Mouse (Mus musculus): ENCODE measurements at regions not wholly inside any gene's neighbourhood (a gene's known extent, or its start where the extent isn't known, plus 50 kb on each side); places are given as distances from the start of the nearest gene placed in this dataset.

DNA sequence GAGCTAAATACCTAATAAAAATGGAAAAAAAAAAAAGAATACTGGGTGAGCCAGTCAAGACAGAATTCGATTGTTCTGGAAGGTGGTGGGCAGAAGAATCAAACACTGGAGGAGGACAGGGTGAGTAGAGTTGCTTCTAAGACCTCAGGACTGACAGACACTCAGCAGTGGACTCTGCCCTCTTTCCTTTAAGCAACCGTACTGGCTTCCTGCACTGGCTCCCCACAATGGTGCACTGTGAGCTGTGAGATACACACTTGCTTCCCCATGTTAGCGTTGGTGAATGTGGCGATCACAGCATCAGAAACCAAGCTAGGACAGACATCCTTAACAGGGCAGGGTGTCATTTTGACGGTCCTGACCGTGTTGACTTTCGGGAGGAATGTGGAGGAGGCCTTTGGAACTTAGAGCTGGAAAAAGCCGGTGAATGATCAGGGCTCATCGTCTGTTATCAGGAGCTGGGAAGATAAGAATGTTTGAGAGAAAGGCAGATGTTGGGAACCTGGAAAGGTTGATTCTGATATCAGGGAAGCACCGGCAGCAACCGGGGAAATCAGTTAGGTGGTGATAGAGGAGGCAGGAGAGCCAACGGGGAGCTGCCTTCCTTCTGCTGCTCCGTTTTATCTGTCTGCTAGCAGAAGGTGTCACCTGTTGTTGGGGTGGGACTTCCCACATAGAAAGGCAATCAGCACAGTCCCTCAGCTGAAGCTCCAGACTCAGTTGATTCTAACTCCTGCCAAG, 254.8 kb downstream of the Ajap1 start:
- DNase-seq (ENCODE audit: low read depth, low spot score) = no peak

- DNase-seq (ENCODE audit: low read depth, low spot score) = no peak
Measured at GRCm38 (mm10) chr4:153224618-153225177, 257.9 kb downstream of the Ajap1 start.

DNA sequence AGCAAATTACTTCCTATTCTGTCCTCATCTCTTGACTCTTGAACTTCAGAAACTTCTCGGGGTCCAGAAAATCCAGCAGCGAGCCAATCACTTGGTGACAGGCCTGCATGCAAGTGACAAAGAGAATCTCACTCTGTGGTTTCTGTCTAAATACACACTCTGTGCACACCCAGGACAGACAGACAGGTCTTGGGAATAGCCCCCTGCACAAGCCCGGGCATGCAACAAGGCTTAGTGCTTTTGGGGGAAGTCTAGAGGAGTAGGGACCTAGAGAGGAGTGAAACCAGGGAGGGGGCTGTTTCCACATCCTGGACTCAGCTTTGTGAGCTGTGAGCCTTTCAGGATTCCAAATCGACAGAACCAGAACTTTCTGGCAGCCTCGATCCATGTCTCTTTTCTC, 259.6 kb downstream of the Ajap1 start:
- DNase-seq (ENCODE audit: low read depth, low spot score) = no peak

DNA sequence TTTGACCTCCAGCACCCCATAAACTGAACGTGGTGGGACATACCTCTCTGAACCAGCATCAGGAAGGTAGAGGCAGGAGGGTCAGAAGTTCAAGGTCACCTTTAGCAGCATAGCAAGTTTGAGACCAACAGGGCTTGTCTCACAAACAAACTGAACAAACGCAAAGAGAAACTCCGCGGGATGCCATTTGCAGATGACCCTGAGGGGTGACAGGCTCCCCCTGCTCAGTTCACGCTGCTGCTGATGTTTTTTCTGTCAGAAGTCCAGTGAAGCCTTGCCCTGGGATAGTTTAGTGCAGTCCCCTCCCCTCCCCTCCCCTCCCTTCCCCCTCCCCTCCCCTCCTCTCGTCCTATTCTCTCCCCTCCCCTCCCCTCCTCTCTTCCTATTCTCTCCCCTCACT, 262.1 kb downstream of the Ajap1 start:
- DNase-seq (ENCODE audit: low read depth, low spot score) = no peak

GRCm38 (mm10) chr4:153220074-153220473, 262.5 kb downstream of the Ajap1 start:
- no peak for DNase-seq (ENCODE audit: low read depth, low spot score)

DNA sequence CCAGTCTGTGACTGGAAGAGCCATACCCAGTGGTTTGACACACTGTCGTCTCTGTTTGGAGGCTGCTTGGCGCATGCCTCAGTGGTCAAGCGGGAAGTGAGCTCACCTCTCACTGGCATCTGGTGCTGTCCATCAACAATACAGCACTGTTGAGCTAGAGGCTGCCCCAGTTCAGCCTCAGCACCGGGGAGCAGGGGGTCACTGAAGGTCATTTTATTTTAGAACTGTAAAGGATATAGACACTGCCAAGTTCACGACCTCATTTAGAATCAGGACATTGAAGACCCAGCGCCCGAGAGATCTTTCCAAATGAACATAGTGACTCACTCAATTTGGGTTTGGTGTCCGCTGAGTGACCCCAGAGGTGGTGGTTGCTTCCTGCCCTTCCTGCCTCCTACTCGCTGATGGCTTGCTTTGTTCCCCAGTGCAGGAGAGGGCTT, 265.1 kb downstream of the Ajap1 start:
- DNase-seq (ENCODE audit: low read depth, low spot score) = no peak

DNA sequence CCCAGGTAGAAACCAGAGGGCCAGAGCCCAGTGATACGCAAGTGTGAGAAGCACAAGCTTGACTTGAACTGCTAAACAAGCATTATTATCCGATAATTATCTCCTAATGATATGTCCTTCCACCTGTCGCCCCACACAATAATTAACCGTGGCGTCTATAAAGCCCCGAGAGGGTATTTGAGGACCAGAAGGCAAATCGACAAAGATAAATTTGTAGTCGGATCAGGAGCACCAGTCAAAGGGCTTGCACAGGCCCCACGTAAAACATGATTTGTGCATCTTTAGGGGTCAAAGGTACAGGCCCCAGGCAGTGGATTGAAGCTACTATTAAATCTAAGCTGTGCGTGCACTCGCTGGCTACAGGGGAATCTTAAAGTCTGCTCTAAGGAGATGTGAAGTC, 270.5 kb downstream of the Ajap1 start:
- no peak for DNase-seq (ENCODE audit: low read depth, low spot score)

- DNase-seq (ENCODE audit: low read depth, low spot score) = no peak
Measured at GRCm38 (mm10) chr4:153208822-153209221, 273.8 kb downstream of the Ajap1 start.

DNA sequence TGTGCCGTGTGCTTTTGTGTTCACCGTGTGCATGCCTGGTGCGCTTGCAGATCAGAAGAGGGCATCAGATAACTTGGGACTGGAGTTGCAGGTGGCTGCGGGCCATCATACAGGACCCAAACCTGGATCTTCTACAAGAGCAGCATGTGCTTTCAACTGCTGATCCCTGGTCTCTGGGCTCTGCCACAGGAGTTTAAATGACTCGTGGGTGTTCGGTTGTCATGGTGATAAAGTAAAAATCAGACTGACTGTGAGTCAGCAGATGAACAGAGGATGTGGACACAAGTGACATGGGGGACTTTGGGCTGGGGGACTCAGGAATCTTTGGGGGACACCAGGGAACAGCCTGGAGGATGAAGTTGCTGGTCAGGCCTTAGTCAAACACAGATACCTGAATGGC, 274.4 kb downstream of the Ajap1 start:
- no peak for DNase-seq (ENCODE audit: low read depth, low spot score)

- no peak for DNase-seq (ENCODE audit: low read depth, low spot score)
Measured at GRCm38 (mm10) chr4:153207578-153208102, 275.0 kb downstream of the Ajap1 start.

DNA sequence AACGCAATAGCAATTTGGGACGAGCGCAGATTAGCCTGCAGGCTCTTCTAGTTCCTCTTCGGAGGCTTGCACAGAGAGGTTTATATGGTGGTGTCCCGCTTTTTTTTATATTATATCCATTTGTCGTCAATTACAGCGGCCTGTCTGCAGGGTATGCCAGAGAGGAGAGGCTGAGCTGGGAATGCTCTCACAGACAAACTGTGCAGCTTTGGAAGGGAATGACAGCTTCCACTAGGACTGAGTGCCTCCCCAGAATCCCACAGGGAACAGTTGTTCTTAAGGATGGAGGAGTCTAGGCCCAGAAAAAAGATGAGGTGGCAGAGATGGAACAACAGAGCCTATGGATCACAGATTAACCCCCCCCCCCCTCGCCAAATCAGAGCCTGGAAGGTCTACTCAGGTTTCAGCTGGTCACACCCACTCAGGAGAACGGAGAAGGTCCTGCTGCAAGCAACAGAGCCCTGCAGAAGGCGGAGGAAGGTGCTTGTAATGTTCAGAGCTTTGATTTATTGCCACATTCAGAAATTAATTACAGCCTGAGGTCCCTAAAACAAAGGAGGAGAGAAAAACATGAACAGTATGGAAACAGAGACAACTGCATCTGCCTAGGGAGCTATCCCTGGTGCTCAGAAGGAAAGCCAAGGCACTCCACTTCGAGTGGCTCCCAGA, 275.7 kb downstream of the Ajap1 start:
- DNase-seq (ENCODE audit: low read depth, low spot score) = no peak

DNA sequence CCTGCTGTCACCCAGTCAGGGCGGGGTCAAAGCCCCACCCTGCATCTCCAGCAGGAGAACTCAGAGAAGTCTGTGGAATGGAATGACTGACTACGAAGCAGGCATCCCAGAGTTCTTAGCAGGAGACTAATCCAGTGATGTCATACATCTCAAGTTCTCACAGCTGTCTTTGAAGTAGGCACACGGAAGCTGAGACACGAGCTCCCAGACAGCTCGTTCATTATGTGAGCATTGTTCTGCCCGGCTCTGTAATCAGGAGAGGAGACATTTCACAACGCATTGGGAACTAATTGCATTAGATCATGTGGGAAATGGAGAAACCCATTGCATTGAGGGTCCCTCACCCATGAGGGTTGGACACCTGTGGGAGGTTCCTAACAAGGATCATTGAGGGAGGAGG, 277.8 kb downstream of the Ajap1 start:
- DNase-seq (ENCODE audit: low read depth, low spot score) = no peak

DNA sequence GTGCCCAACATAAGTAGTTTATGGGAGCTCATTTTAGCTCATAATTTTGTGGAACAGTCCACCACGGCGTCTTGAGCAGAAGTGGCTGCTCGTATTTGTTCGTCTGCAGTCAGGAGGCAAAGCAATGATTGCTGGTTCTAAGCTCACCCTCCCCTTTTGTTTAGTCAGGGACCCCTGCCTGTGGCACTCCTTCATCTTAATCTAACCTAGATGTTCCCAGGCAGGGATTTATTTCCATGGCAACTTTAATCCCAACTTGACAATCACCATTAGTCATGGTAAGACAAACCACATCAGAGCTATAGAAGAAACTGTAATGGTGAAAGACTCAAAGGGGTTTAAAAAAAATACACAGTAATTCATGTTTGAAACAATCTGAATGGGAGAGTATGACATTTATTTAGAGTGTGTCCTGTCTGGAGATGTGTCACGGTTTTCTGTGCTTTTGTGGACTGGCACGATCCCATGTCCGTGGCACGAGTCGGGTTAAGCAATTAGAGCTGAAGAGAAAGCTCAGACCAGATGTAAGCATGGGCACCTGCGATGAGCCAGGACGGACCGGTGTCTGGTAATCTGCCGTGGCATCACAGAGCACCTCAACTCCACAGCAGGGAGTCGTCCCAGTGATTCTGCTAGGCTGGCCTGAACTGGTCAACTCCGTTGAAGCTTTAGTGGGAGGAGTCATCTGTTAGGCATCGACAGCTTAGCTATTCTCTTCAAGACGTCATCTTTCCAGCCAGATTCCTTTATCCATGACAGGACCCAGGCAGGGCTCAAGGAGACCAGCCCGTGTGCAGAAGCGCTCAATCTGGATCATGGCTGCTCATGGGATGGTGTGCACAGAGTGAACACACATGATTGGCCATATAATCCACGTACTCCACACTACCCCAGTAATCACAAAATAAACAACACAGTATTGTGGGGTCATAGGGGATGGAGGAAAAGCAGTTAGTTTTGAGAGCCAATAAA, 281.5 kb downstream of the Ajap1 start:
- DNase-seq (ENCODE audit: low read depth, low spot score) = no peak

GRCm38 (mm10) chr4:153189485-153189884, 293.1 kb downstream of the Ajap1 start:
- no peak for DNase-seq (ENCODE audit: low read depth, low spot score)

DNA sequence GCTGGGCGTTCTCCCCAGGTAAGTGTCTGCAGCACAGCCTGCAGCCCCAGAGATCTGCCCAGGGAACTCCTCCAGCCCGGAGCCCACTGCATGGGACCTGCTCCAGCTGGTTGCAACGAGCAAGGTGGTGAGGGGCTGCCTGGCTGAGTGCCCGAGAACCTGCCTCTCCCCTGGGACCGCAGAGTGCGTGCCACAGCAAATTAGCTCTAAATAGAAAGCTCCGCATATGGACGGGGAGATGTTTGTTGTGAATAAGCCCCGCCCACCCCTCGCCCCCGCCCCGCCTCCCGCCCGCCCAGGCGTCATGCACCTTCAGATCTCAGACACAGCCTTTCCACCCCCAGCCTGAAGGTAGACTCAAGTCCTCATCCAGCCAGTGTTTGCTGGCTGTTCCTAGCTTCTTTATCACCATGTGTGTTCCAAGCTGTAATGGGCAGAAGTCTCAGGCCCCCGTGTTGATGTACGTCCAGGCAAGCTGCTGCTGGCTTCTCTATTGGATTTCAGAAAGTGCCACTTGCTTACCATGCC, 294.0 kb downstream of the Ajap1 start:
- DNase-seq (ENCODE audit: low read depth, low spot score) = no peak

DNA sequence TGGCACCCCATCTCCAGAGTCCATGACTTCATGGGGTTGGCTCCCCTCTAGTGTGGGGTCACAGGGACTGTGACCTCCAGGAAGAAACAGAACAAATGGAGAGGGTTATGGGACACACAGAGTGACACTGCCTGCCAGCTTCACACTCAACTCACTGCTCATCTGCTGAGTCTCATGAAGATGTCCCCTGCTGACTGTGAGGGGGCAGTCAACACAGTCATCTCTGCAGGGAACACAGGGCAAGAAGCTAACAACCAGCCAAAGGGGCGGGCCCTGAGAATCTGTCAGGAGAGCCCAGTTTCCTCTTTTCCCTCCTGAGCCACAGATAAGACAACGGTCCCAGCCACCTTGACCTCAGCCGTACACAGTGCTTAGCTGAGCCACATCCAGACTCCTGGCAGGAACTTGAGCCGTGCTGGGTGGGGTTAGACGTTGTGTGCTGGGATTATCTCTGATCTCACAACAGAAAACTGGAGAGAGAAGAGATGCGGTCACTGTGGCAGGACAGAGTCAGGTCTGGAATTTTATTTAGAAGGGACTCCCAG, 294.6 kb downstream of the Ajap1 start:
- DNase-seq (ENCODE audit: low read depth, low spot score) = no peak

- DNase-seq (ENCODE audit: low read depth, low spot score) = no peak
Measured at GRCm38 (mm10) chr4:153177496-153177895, 305.1 kb downstream of the Ajap1 start.

- no peak for DNase-seq (ENCODE audit: low read depth, low spot score)
Measured at GRCm38 (mm10) chr4:153175660-153176059, 307.0 kb downstream of the Ajap1 start.

DNA sequence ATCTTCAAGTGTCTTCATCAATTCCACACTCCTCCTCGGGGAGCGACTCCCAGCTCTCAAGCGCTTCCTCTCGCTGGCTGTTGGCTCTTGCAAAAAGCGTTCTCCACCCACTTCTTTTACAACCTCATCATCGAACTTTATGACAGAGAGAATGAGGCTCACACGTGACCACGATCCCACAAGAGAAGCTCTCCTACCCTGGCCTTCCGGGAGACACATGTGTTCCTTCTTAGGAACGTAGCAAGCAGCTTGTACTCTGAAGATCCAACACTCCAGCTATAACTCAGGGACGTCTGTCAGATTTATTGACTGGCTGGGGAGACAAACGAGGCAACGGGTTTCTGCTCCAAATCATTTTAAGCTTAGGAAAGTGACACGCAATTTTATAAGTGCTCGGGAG, 307.5 kb downstream of the Ajap1 start:
- no peak for DNase-seq (ENCODE audit: low read depth, low spot score)

- DNase-seq (ENCODE audit: low read depth, low spot score) = no peak
Measured at GRCm38 (mm10) chr4:153169991-153170390, 312.6 kb downstream of the Ajap1 start.

DNA sequence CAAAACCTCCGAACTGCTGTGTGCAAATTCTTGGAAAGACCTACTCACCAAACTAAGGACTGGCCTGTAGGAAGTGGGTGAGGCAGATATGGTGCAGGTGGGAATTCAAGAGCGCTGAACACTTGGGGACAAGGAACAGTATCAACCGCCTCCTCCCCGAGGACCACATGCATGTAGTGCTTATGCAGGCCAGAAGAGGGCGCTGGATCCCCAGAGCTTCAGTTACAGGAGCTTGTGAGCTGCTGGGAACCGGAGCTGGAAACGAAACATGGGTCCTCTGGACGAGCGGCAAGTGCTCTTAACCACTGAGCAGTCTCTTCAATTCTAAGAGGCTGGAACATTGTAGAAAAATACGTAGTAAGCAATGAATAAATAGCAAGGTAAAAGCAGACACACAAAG, 317.8 kb downstream of the Ajap1 start:
- no peak for DNase-seq (ENCODE audit: low read depth, low spot score)

Measured in CD4-positive, CD25-positive, alpha-beta regulatory T cell, adult 2 months (primary cell).